Mouse (Mus musculus): Measurements from ENCODE around the gene 1700022I11Rik.
A peak's percentile ranks its signal among the peaks of the same experiment; 100 is the strongest.

The 1700022I11Rik gene

DNA sequence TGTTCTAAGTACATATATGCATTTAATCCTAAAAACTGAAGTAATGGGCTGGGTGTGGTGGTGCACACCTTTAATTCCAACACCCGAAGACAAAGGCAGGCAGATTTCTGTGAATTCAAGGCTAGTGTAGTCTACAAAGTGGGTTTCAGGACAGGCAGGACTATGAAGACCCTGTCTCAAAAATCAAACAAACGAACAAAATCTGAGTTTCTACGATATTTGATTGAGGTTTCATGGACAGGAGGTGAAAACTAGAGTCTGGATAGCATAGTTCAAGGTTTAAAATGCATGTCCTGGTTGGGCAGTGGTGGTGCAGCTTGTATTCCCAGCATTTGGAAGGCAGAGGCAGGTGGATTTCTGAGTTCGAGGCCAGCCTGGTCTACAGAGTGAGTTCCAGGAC is at the start of gene 1700022I11Rik:
TSS of gene 1700022I11Rik (plus strand) at position 301 of the 400 bp plus-strand sequence.
- no peak for DNase-seq

DNA sequence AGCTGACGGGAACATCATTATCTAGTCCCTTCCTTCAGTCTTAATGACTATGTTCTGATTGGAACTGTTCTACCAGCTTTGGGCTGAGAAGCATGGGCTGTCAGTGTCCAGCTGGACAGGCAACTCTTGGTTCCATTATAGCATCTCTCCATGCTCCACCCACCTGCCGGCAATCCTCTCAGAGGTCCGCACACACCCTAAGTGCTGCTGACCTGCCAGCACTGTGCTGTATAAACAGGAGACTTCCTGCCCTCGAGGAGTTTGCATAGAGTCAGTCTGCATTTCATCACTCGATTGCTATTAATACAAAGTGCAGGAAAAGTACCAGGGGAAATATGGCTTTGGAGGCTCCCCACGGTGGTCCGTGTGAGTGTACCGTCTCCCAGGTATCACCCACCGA is 48.7 kb upstream of the 1700022I11Rik start:
- no peak for DNase-seq

DNA sequence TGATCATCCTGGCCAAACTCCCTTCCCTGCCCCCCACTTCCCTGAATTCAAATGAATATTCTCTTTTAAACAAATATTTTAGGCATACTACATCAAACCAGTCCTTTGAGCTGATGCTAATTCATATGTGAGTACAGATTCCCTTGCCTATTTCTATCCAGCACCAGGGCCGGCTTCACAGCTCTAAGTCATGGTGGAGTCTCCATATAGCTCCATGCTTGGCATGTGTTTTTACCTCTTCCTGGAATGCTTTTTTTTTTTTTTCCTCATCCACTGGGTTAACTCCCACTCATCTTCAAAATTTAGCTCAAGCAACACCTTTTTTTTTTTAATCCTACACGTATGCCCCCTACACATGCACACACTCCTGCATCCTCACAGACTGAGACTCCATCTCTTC is 47.9 kb upstream of the 1700022I11Rik start:
- DNase-seq = peak; percentile 76

DNA sequence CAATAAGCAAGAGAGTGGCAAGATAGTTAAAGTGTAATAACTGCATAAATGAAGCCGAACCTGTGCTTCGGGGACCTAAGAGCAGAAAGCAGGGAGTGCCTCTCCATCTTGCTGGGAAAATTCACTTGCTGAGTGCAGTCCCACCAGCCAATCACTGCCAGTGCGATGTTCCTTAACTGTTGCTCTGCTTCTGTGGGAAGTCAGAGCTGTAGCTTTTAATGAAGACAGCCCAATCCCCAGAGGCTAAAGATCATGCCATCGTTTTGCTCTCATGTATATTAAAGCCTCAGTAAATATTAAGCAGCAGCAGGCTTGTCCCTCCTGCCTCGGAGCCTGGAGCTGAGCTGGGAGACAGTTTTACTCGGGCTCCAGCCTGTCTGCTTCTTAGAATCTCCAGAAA is 47.3 kb upstream of the 1700022I11Rik start:
- no peak for DNase-seq

DNA sequence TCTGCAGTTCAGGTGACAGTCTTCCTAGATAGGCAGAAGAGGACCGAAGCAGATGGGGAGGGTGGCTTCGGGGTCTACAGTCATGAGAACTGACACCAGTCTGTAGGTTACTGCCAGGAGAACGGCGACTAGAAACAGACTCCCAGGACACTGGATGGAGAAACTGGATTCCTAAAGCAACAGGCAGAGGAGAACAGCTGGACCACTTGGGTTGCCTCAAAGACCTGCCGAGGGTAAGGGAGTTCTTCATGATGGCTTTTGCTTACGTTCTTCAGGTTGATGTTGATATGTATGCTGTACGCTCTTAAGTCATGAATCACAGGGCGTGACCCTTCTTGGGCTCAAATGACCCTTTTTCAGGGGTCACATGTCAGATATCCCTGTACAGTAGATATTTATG is 46.9 kb upstream of the 1700022I11Rik start:
- no peak for DNase-seq

DNA sequence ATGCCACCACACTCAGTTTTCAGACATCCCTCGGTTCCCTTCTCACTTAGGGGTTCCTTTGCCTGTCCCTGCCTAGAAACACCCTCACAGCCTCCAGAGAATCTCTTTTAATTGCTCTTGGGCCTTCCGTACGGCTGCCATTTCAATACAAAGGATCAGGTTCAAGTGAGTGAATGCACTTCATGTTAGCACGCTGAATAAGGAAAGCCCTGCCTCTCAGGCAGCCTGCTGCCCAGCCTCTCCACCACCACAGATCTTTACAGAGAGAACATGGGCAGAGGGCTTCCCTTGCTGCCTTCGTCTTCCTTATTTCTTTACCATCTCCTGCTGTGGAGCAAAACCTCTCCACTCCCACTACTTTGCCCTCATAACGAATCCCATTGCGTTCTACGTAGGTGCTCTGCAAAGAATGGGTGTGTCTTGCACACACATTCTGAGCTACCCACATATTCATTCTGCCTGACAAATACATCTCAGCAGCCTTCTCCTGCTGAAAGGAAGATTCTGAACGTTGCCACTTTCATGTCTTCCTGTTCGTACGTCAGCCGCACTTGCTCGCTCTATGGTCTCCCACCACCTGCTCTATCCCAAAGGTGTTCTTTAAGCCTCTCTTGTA is 45.2 kb upstream of the 1700022I11Rik start:
- no peak for DNase-seq

DNA sequence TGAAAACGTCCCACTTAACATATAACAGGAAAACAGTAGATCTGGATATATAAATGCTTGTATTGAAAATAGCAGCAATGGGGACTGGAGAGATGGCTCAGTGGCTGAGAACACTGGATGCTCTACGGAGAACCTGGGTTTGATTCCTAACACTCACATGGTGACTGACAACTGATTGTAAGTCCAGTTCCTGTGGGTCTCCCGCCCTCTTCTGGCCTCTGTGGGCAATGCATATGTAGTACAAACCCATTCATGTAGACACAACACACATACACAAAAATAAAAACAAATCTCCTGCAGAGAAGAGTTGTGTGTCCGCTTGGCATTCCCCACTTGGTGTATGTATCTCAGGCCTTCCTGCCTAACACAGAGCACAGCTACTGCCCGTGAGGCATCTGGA is 41.2 kb upstream of the 1700022I11Rik start:
- DNase-seq = no peak

DNA sequence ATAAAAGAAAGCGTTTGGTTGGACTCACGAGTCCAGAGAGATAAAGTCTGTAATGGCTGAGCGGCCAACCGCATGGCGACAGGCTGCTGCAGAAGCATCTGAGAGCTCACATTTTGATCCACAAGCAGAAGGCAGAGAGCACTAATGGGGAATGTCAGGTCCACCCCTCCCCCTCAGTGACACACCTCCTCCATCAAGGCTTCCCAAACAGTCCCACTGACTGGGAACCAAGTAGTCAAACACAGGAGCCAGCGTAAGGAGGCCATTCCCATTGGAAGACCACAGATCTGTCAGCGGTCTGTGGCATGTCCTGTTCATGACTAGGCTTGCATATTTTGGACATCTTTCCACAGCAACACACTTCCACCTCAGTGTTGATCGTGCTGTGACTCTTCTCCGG is 40.5 kb upstream of the 1700022I11Rik start:
- no peak for DNase-seq

DNA sequence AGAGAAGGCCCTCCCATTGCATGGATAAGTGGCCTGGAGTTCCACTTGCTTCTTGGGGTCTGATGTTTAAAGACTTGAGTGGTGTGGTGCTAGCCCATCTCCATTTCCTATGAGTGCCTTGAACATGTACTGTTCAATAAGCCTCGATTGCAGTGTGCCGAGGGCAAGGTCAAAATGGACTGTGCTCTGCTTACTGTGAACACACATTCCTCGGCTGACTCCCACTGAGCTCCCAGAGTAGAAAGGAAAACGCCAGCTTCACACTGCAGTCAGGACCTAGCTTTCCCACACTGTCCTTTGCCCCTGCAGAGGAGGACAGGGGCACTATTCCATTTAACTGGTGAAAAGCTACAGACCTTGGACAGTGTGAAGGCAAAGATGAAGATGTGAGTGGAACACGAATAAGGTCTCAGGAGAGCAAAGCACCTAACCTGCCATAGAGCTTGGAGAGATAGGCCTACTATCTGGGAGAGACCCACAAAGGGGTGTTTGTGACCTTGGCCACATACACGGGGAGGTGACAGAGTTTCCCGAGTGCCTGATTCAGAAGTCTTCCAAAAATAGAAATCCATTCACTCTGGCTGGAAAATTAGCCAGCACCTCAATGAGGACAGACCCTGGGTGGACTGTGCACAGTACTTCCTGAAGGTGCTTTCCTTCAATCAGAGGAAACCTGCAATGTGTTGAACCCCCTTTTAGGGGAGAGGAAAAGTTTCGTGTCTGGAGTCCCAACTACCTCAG is 37.0 kb upstream of the 1700022I11Rik start:
- no peak for DNase-seq

DNA sequence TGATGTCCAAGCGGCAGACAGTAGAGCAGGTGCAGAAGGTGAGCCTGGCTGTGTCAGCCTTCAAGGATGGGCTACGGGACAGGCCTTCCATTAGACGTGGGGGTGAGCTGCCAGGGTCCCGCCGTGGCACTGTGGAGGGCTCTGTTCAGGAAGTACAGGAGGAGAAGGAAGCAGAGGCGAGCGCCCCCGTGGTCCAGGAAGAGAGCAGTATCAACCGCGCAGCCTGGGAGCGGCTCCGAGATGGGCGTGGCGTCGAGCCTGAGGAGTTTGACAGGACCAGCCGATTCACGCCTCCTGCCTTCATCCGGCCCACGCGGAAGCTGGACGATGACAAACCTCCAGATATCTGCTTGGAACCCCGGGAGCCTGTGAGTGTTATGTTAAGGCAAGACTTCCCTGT is 35.8 kb upstream of the 1700022I11Rik start:
- peak; percentile 85 for DNase-seq

DNA sequence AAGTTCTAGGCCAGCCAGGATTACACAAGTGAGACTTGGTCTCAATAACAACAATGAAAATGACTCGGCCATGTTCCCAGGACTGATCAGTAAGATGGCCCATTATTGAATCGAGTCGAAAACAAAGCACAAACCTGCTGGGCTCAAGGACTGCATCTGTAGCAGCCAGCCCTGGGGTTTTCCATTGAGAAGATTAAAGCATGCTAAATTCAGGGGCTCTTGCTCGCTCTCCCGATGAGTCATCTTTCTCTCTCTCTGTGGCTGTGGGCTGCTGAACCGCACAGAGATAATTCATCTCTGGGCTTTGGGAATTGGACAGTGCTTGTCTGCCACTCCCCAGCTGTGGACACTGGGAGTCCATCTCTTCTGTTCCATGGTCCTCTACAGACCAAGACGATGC is 28.0 kb upstream of the 1700022I11Rik start:
- DNase-seq = no peak

DNA sequence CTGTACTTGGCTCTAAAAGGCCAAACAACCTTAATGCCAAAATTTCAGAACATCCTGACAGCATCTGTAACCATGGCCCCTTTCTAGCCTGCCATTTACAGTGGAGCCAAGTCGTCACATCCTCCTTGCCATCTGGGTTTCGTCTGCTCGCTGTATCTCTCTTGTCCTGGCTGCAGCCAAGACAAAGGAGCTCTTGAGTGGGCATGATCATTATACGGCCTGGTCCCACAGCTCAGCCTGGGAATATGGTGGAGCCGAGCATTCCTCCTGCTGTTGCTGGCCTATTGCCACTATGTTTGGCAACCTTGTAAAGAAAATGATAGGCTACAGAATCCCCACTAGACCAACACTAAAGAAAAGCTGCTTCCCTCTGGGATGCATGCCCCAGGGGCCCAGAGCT is 26.1 kb upstream of the 1700022I11Rik start:
- no peak for DNase-seq

DNA sequence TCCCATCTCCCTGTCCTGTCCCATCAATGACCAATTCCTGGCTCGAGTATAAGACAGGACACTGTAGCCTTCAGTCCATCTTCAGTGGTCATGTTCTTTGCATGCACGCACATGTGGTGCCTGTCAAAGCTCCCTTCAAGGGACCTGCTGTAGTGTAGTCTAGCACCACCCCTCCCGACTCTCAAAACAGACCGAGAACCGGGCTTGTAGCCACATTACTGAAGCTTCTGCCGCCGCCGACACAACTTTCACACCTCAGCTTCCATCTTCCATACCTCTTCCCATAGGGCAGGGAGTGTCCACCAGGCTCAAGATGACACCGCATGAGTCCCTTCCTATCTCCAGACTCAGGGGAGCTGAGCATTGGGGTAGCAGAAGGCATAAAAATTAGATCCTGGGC is 25.2 kb upstream of the 1700022I11Rik start:
- DNase-seq = no peak

DNA sequence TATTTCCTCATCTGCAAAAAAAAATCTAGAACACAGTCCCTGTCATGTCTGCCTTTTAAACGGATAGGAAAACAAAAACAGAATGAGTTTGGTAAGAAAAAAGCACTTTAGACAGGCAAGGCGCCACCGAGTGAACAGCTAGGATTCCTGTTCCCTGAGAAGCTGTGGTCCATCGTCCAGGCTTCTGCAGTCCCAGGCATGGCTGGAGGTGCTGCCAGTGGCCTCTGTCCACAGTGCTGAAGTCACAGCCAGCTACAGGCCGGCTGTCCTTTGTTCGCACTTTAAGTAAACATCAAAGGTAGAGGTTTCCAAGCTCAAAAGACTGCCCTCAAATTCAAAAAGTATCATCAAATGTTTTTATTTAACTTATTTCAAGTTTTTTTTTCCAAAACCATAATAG is 24.4 kb upstream of the 1700022I11Rik start:
- no peak for DNase-seq

DNA sequence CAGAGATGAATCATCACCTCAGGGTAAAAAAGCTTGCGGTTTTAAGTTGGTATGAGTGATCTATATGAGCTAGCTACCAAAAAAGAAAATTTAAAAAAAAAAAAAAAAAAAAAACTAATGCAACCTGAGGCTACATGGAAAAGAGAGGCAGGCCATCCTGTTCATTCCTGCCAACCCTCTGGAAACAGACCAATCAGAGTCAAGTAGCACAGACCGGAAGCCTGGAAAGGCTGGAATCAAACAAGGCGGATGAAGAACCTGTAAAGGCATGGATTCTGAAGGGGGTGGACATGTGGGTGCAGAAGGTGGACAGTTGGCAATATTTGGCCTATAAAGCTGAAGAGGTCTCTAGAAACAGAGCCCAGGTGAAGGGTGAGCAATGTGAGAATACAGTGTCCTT is 24.0 kb upstream of the 1700022I11Rik start:
- DNase-seq = no peak

DNA sequence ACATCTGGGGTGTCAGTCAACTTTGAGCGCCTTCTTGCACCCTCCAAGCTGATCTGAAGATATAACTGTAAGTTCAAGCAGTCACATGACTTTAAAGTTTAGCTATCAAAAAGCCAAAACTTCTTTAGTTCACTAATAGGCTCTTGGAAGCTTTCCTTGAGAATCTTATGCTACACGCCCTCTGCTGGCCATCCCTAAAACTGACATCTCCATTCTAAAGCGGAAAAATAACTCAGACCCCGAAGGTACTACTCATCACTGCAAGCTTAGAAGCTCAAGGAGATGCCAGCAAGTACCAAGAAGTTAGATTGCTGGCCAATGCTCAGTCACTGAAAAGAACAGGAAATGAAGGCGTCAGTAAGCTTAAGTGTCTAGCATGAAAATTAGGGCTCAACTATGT is 23.5 kb upstream of the 1700022I11Rik start:
- DNase-seq = peak; percentile 79

DNA sequence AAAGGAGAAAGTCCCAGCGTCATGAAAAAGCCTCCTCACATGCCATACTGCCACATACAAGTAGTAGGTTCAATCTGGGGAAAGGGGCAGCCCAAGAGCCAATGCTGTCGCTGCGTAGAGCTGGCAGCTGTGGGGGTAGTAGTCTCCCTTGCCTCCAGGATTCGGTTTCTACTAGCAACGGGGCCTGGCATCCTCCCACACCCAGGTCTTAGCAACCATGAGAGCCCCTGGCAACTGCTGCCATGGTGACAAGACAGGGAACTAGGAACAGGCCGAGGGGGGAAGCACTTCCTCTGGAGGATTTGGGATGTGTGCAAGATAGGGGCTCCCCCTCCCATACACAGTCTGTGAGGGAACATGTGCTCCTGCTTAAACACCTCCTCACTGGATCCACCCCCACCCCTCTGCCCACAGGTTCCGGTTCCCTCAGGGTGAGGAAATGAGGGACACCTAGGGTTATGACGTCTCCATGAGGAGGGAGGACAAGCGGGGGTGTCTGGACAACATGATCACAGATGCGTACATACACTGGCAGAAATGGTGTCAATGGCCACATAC is 22.6 kb upstream of the 1700022I11Rik start:
- DNase-seq = peak; percentile 96

DNA sequence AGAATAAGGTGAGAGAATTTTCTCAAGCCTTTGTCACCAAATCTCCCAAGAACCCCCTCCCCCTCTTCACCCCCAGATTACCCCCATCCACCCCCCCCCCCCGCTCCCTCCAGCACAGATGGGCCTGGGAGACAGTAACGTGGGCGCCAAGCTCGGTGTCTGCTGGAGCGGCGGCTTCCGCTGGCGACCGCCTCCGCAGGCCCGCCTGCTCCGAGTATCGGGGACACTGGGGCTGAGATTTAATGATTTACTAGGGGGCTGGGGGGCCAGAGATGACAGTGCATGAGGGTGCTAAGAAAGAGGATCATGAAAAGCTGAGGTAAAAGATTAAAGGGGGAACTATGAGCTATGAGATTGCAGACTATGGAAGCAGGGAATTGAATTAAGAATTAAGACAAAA is 20.9 kb upstream of the 1700022I11Rik start:
- DNase-seq = peak; percentile 85

DNA sequence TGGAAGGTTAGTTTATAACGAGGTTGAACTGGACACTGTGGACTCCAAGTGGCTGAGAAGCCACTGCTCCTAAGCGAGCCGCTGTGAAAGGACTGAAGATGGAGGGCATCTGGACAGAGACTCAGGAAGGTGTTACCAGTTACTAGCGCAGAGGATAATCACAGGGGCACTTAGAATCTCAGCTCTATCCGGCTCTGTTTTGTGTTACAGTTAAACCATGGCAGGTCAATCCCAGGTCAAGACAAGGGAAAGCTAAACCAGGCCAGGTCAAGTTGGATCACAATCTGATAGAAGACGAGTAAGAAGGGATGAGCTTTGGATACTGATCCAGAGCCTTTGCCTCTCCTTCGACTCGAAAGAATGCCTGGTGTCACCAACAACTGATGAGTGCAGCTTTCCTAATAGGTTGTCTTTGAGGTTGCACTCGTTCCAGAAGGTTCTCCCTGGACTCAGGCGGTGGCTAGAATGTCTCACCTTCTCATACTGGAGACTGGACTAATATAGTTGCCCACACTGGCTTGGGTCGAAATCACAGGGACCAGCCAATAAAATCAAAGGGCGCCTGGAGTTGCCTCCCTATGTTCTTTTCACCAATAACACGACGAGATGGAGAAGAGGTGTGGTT is 20.2 kb upstream of the 1700022I11Rik start:
- DNase-seq = no peak

DNA sequence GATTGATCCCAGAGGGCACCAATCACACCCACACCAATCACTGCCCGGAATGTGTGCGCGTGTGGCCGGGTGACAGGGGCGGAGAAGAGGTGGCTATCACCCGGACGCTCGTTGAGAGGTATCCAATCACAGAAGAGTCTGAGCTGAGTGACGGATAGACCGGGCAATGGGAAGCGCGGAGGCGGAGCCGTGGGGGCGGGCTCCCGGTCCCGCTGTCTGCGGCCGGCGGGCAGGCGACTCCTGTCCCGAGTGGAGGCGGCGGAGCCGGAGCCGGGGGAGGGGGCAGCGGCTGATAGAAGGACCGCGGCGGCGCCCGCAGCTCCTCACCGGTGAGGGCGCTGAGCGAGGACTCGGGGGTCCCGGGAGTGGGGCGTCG is 19.7 kb upstream of the 1700022I11Rik start, which contains the start of gene Dnajb5:
TSS of gene Dnajb5 (plus strand) at position 139 of the 376 bp plus-strand sequence.
- peak; percentile 99 for DNase-seq

DNA sequence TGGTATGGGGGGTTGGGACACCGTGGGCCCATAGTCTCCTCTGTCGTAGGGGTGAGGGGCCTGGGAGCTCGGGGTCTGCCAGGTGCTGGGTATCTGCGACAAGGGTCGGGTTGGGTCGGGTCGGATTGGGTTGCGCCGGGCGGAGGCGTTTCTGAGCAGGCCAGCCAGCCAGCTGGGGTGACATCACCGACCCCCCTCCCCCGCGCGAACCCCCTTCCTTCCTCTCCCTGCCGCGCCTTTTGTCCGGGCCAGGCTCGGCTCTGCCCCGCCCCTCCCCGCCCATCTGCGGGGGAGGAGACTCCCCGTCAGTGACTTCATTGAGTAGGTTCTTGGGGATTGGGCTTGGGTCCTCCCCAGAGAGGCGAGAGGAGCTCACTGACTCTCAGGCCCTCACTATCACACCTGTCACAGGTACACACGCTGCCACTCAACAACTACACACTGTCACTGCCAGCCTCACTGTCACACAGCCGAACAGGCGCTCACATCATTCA is 19.3 kb upstream of the 1700022I11Rik start:
- peak; percentile 93 for DNase-seq

DNA sequence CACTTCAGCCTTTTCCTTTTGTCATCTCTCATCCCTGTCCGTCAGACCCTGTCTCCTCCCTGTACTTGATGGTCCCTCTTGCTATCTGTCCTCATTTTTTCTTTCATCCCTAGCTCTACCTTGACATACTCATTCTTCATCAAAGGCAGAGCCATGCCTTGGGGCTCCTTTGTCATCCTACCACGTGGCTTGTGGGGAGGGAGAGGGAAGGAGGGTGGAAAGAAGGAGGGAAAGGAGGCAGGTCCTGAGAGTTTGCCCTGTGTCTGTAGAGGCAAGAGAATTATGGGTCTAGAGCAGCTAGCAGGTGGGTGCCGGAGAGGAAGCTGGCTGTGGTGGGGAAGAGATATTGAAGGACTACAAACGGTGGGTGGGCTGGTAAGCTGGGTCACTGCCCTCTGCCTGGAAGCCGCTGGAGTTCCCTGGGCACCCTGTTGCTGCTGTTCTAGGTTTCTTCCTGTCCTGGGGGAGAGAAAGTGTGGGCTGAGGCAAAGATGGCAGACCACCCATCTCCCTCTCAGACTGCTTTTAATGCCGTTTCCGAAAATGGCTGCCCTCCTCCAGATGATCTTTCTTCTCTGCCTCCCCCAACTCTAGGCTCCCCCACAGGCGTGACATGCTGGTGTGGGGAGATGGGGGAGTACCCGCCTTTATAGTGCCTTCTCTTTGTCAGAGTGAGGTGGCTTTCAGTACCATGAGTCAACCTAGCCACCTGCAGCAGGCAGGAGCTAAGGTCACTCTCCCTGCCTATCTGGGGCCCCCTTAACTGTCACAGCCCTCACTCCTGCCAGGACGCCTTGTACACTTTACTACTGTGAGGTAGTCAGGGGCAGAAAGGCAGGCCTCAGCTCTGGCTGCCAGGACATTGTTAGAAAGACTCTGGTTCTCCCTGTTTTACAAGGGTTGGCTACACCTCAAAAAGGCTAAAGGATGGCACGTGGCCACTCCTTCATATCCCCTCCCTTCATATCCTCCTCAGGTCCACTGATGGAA is 17.9 kb upstream of the 1700022I11Rik start:
- no peak for DNase-seq

Data from right cerebral cortex, adult 18-20 months (tissue).